Mouse (Mus musculus): Measurements from ENCODE around the gene Raver2. TPM values are rescaled to one million over a fixed set of nuclear protein-coding genes. Genes with fewer than 3 reads are reported as not detected.

Gene Raver2
- polyA plus RNA-seq, 1 experiment from 2014 or later, result 3.8 TPM

- Histone ChIP-seq H3K4me1 (peaks cover 52% of the 10 kb centered on the region), H3K36me3 (peaks cover 61% of the 10 kb centered on the region), H3K4me3 (no peak overlapping the region), H3K27me3 (replicated peaks) (no peaks in the 10 kb centered on the region), H3K4me2 (no peak overlapping the region), H3K27ac (replicated peaks) (no peak overlapping the region), H3K9ac (no peak overlapping the region), H3K9me3 (no peaks in the 10 kb centered on the region)
- ATAC-seq (ENCODE audit: extremely low read depth, insufficient number of reproducible peaks, low FRiP score, low TSS enrichment), result no peak
- WGBS, result 76% methylated on average over 3 of the region's 3 CpGs
Measured at GRCm38 (mm10) chr4:101177796-101178195, 109.0 kb downstream of the Raver2 start.

DNA sequence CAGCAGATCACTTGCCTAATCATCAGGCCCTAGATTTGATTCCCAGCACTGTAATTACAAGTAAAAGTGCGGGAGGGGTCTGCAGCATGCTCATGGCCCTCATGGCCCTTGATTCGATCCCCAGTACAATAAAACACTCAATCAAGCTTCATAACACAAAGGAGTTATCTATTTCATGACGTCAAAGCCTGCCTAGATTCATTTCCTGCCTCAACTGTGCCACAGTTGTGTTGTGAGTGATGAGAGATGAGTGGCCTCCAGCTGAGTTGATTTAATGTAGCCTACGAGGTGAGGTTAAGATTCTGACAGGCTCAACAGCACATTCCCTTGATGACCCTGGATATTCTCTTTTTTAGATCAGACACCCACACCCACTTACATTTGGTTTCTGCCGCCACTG lies 110.3 kb downstream of the Raver2 start:
- Histone ChIP-seq H3K4me2 (no peak overlapping the region), H3K27ac (replicated peaks) (no peak overlapping the region), H3K4me3 (no peak overlapping the region), H3K36me3 (peaks cover 57% of the 10 kb centered on the region), H3K9me3 (no peaks in the 10 kb centered on the region), H3K9ac (no peak overlapping the region), H3K4me1 (peaks cover 63% of the 10 kb centered on the region), H3K27me3 (replicated peaks) (no peaks in the 10 kb centered on the region)
- no peak for ATAC-seq (ENCODE audit: extremely low read depth, insufficient number of reproducible peaks, low FRiP score, low TSS enrichment)
- WGBS, result 55% methylated on average over 5 of the region's 5 CpGs

DNA sequence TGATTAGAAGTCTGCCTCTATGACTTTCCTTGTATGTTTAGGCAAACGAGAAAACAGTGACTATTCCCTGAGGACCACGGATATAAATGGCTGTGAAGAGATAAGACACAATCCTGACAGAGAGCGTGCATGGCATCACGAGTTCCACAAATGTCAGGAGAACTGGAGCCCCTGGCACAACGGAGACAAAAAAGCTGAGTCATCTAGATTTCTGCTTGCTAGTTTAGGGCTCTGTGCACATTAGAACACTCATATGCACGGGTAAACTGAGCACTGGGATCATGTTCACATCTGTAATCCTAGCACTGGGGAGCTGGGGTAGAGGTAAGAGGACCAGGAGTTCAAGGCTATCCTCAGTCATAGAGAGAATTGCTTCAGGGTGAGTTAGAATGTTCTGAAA lies 111.1 kb downstream of the Raver2 start:
- H3K4me2 ChIP-seq, result no peak overlapping the region

GRCm38 (mm10) chr4:101180681-101181080 lies 111.9 kb downstream of the Raver2 start:
- H3K4me1 ChIP-seq, result peaks cover 63% of the 10 kb centered on the region
- no peaks in the 10 kb centered on the region for H3K27me3 ChIP-seq (replicated peaks)
- 52% methylated on average over 5 of the region's 5 CpGs for WGBS
- H3K27ac ChIP-seq (replicated peaks), result peak overlapping the region; percentile 16; the same call in 1 of the 2 replicates
- H3K9ac ChIP-seq, result no peak overlapping the region
- no peak overlapping the region for H3K4me2 ChIP-seq
- no peak for ATAC-seq (ENCODE audit: extremely low read depth, insufficient number of reproducible peaks, low FRiP score, low TSS enrichment)
- H3K4me3 ChIP-seq, result no peak overlapping the region
- no peaks in the 10 kb centered on the region for H3K9me3 ChIP-seq
- peaks cover 48% of the 10 kb centered on the region for H3K36me3 ChIP-seq

More for the DNA sequence above, 111.1 kb downstream of the Raver2 start:
- no peak overlapping the region for H3K9ac ChIP-seq
- WGBS, result 19% methylated on average over 6 of the region's 6 CpGs
- peaks cover 55% of the 10 kb centered on the region for H3K36me3 ChIP-seq
- peak overlapping the region; percentile 16; the same call in 1 of the 2 replicates for H3K27ac ChIP-seq (replicated peaks)
- peaks cover 66% of the 10 kb centered on the region for H3K4me1 ChIP-seq
- no peak overlapping the region for H3K4me3 ChIP-seq
- no peaks in the 10 kb centered on the region for H3K27me3 ChIP-seq (replicated peaks)
- ATAC-seq (ENCODE audit: extremely low read depth, insufficient number of reproducible peaks, low FRiP score, low TSS enrichment), result no peak
- no peaks in the 10 kb centered on the region for H3K9me3 ChIP-seq

- Histone ChIP-seq H3K9me3 (no peaks in the 10 kb centered on the region), H3K4me2 (0 out of 2 replicates have a peak overlapping the region, but pooled peaks have one; percentile 1), H3K27ac (replicated peaks) (peak overlapping the region; percentile 76), H3K4me3 (no peak overlapping the region), H3K4me1 (peaks cover 49% of the 10 kb centered on the region), H3K27me3 (replicated peaks) (no peaks in the 10 kb centered on the region), H3K36me3 (peaks cover 57% of the 10 kb centered on the region), H3K9ac (no peak overlapping the region)
- ATAC-seq (ENCODE audit: extremely low read depth, insufficient number of reproducible peaks, low FRiP score, low TSS enrichment), result no peak
- WGBS, result 45% methylated on average over 9 of the region's 9 CpGs
Measured at GRCm38 (mm10) chr4:101182603-101183011, 113.8 kb downstream of the Raver2 start.

DNA sequence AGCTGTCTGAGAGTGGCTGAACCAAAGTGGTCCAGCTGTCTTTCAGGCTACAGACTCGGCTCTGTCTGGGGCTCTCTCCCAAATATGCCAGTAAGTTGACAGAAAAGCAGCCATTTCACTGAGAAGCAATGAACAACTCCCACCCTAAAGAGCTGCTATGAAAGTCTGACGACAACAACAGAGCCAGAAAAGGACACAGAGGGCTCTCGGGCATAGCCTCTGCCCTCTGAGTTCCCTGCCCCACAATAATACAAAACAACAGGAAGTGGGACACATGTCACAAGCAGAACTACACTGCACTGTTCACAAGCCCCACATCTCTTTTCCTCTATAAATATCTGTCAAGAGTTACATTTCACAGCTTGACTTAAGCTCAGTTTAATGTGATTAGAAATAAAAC lies 116.4 kb downstream of the Raver2 start:
- no peak overlapping the region for H3K9ac ChIP-seq
- H3K4me1 ChIP-seq, result peaks cover 33% of the 10 kb centered on the region
- ATAC-seq (ENCODE audit: extremely low read depth, insufficient number of reproducible peaks, low FRiP score, low TSS enrichment), result no peak
- H3K36me3 ChIP-seq, result peaks cover 65% of the 10 kb centered on the region
- no peak overlapping the region for H3K27ac ChIP-seq (replicated peaks)
- H3K4me2 ChIP-seq, result no peak overlapping the region
- no peaks in the 10 kb centered on the region for H3K9me3 ChIP-seq
- no peaks in the 10 kb centered on the region for H3K27me3 ChIP-seq (replicated peaks)
- 62% methylated on average over 3 of the region's 3 CpGs for whole genome bisulfite sequencing
- no peak overlapping the region for H3K4me3 ChIP-seq

DNA sequence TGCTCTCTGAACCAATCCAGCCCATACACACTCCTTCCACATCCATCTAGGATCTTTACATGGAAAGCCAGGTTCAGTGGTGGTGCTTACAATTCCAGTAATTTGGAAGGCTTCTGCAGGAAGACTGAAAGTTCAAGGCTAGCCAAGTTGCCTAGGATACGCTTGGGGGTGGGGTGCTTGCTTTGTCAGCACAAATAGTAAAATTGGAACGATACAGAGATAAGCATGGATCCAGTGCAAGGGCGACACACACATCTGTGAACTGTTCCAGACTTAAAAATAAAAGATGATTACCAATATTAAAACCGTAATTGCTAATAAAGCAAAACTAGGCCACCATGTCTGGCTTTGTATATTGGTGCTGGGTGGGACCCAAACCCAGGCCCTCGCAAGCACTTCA lies 117.8 kb downstream of the Raver2 start:
- Histone ChIP-seq H3K9me3 (no peaks in the 10 kb centered on the region), H3K9ac (no peak overlapping the region), H3K4me2 (no peak overlapping the region), H3K36me3 (peaks cover 73% of the 10 kb centered on the region), H3K27me3 (replicated peaks) (no peaks in the 10 kb centered on the region), H3K4me3 (no peak overlapping the region), H3K4me1 (peaks cover 19% of the 10 kb centered on the region), H3K27ac (replicated peaks) (no peak overlapping the region)
- no peak for ATAC-seq (ENCODE audit: extremely low read depth, insufficient number of reproducible peaks, low FRiP score, low TSS enrichment)
- 75% methylated on average over 5 of the region's 5 CpGs for WGBS

- Histone ChIP-seq H3K9me3 (no peaks in the 10 kb centered on the region), H3K27me3 (replicated peaks) (no peaks in the 10 kb centered on the region), H3K36me3 (peaks cover 71% of the 10 kb centered on the region), H3K4me2 (no peak overlapping the region), H3K27ac (replicated peaks) (no peak overlapping the region), H3K4me3 (no peak overlapping the region), H3K4me1 (peaks cover 21% of the 10 kb centered on the region), H3K9ac (no peak overlapping the region)
- 83% methylated on average over 4 of the region's 4 CpGs for WGBS
- no peak for ATAC-seq (ENCODE audit: extremely low read depth, insufficient number of reproducible peaks, low FRiP score, low TSS enrichment)
Measured at GRCm38 (mm10) chr4:101187381-101187780, 118.6 kb downstream of the Raver2 start.

GRCm38 (mm10) chr4:101192241-101192976 lies 123.6 kb downstream of the Raver2 start:
- ATAC-seq (ENCODE audit: extremely low read depth, insufficient number of reproducible peaks, low FRiP score, low TSS enrichment), result no peak

DNA sequence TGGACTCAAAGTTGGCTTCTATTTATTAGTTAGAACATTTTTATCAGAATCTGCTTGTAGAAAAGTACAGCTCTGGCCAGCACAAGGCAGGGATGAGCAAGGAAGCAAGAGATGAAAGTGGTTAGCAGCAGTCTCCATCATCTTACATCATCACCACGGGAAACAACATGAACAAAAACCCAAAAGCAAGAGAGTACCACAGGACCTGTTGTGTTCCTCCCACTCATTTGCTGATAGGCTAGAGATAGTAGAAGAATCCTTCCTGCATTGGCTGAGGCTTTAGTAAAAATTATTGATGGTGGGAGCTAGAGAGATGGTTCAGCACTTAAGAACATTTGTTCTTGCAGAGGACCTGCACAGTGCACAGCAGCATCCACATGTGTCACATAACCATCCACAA lies 125.4 kb downstream of the Raver2 start:
- H3K4me2 ChIP-seq, result no peak overlapping the region

More at GRCm38 (mm10) chr4:101192241-101192976, 123.6 kb downstream of the Raver2 start:
- H3K4me2 ChIP-seq, result no peak overlapping the region
- H3K36me3 ChIP-seq, result peaks cover 40% of the 10 kb centered on the region
- H3K9ac ChIP-seq, result no peak overlapping the region
- no peaks in the 10 kb centered on the region for H3K27me3 ChIP-seq (replicated peaks)
- peaks cover 24% of the 10 kb centered on the region for H3K4me1 ChIP-seq
- H3K27ac ChIP-seq (replicated peaks), result no peak overlapping the region
- no peaks in the 10 kb centered on the region for H3K9me3 ChIP-seq
- no peak overlapping the region for H3K4me3 ChIP-seq
- WGBS, result 83% methylated on average over 5 of the region's 5 CpGs

DNA sequence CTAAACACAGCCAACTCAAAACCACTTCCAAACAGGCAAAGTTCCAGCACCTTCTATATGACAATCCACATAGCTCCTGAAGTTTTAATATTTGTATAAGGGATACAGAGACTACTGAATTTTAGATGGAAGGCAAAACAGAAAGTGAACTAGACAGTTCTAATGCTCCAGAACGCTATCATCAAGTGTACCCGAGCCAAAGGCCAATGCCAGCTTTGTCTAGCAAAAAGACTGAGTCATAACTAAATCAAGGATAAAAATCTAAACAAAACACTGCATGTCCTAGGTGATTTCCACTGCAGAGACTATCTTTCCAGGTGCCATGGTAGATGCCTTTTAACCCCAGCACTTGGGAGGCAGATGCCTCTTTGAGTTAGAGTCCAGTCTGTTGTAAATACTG lies 127.6 kb downstream of the Raver2 start:
- H3K9me3 ChIP-seq, result no peaks in the 10 kb centered on the region
- peaks cover 42% of the 10 kb centered on the region for H3K4me1 ChIP-seq
- no peak overlapping the region for H3K27ac ChIP-seq (replicated peaks)
- no peak overlapping the region for H3K4me2 ChIP-seq
- no peak for ATAC-seq (ENCODE audit: extremely low read depth, insufficient number of reproducible peaks, low FRiP score, low TSS enrichment)
- 69% methylated on average over 2 of the region's 2 CpGs for WGBS
- no peak overlapping the region for H3K4me3 ChIP-seq
- no peak overlapping the region for H3K9ac ChIP-seq
- peaks cover 6% of the 10 kb centered on the region for H3K36me3 ChIP-seq
- no peaks in the 10 kb centered on the region for H3K27me3 ChIP-seq (replicated peaks)

More for the DNA sequence above, 125.4 kb downstream of the Raver2 start:
- Histone ChIP-seq H3K4me1 (peaks cover 42% of the 10 kb centered on the region), H3K27ac (replicated peaks) (no peak overlapping the region), H3K9ac (no peak overlapping the region), H3K4me3 (no peak overlapping the region), H3K27me3 (replicated peaks) (no peaks in the 10 kb centered on the region), H3K9me3 (no peaks in the 10 kb centered on the region), H3K36me3 (peaks cover 23% of the 10 kb centered on the region)
- 71% methylated on average over 1 of the region's 1 CpGs for WGBS
- no peak for ATAC-seq (ENCODE audit: extremely low read depth, insufficient number of reproducible peaks, low FRiP score, low TSS enrichment)

Measured in heart, embryonic 13.5 days (tissue).